Mouse (Mus musculus) thymus, adult 2 months (tissue): Measurements from ENCODE around the gene Babam2.

Source experiments
- CTCF ChIP-seq: fragments of 200-500 bp; IDR thresholded peaks from 2 replicates; pipeline ENCODE4 v1.5.1; 2012; ENCODE audit warnings: mild to moderate bottlenecking, control low read depth, low read length, moderate library complexity, borderline replicate concordance; ENCODE audit not compliant: control insufficient read depth, poor library complexity, insufficient read depth; ENCODE audit errors: extremely low read depth
- POLR2A ChIP-seq: fragments of 200-500 bp; IDR thresholded peaks from 2 replicates; pipeline ENCODE4 v1.6.1; 2012; ENCODE audit warnings: mild to moderate bottlenecking, low read length, control low read depth, moderate library complexity; ENCODE audit not compliant: control insufficient read depth, poor library complexity, insufficient read depth; ENCODE audit errors: extremely low read depth

- TF ChIP-seq CTCF (no peak), POLR2A (no peak)
Observed at GRCm38 (mm10) chr5:31876216-31876974, 178.9 kb downstream of the Babam2 start.
